Mouse (Mus musculus) testis, adult 2 months (tissue): Measurements from ENCODE around the gene Sox5.

ENCODE experiments used
- CTCF ChIP-seq: fragments of 200-500 bp; IDR thresholded peaks from 2 replicates; pipeline ENCODE4 v1.5.1; 2012; ENCODE audit warnings: low read depth, mild to moderate bottlenecking, inconsistent platforms, low read length, moderate library complexity; ENCODE audit not compliant: control insufficient read depth, insufficient read depth, insufficient replicate concordance
- POLR2A ChIP-seq: fragments of 200-500 bp; IDR thresholded peaks from 2 replicates; pipeline ENCODE4 v1.6.1; 2012; ENCODE audit warnings: low read depth, mild to moderate bottlenecking, inconsistent platforms, low read length, moderate library complexity; ENCODE audit not compliant: control insufficient read depth

- TF ChIP-seq CTCF (no peak), POLR2A (no peak)
These were observed 936.0 kb downstream of the Sox5 start for GRCm38 (mm10) chr6:143845761-143846160.
